In the genomic region with DNA sequence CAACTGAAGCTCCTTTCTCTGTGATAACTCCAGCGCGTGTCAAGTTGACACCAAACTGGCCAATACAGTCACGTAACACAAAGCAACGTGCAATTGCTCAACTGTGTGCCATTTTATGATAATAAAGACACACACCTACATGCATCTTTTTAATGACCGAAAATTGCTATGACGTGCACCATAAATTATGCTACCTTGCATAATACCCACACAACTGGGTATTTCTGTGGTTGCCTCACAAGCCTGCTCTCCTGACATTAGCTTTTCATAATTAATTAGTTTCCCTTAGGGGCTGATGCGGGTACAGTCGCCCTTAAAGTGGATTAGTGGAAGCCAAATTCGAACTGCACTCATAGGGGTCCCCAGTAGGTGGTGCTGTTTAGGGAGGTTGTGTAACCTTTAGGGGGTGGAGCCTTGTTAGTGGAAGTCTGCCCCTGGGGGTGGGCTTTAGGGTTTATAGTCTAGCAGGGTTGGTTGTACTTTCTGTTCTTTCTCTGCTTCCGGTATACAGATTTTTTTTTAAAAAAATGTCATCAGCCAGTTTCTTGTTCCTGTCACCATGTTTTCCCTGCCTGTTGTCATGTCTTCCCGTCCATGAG, we compare ENCODE assay signal across 12 mouse cellular contexts. TPM values are rescaled to one million over a fixed set of nuclear protein-coding genes. Genes with fewer than 3 reads are reported as not detected.
DNase-seq lines count a peak whose midpoint lies in the region; ATAC-seq and TF ChIP-seq lines count a peak whose summit lies in the region.
"Had no signal": no experiment of that assay in that cellular context is flagged by ENCODE, and none has a peak within 500 bp of the region (broad histone marks: within the 10 kb centered on the region; RNA-seq: fewer than 3 reads in every experiment).

No protein-coding gene starts in this region.

- no peak for TF ChIP-seq EP300 in liver, postnatal 0 days (IDR thresholded peaks at IDR 0.05; ENCODE audit: low read depth)

- H3K27me3 ChIP-seq in liver, postnatal 0 days (ENCODE audit: insufficient read depth, low read length): no peaks in the 10 kb centered on the region
- no peaks in the 10 kb centered on the region for H3K27me3 ChIP-seq in liver, embryonic 12.5 days (replicated peaks)
- H3K27me3 ChIP-seq: lung, embryonic 15.5 days; neural tube, embryonic 15.5 days had no signal

- no peak for DNase-seq in gastrocnemius, adult 2 months
- no peak for DNase-seq in gastrocnemius, adult 18-20 months (ENCODE audit: low spot score)
- DNase-seq in liver, postnatal 0 days: no peak
- DNase-seq in MN1 (ENCODE audit: low spot score): peak; percentile 11
- no peak for DNase-seq in natural killer cell, adult 2 months (ENCODE audit: low spot score in 2 of 2)
- DNase-seq in gastrocnemius, postnatal 4 days (ENCODE audit: low spot score in 2 of 2): no peak
- DNase-seq: adrenal gland, postnatal 25 days had no signal

- H3K36me3 ChIP-seq in liver, postnatal 0 days (replicated peaks; ENCODE audit: insufficient read depth, low read length): no peaks in the 10 kb centered on the region
- no peaks in the 10 kb centered on the region for H3K36me3 ChIP-seq in liver, embryonic 12.5 days
- H3K36me3 ChIP-seq: lung, embryonic 15.5 days; neural tube, embryonic 15.5 days had no signal

- H3K9ac ChIP-seq in liver, postnatal 0 days (replicated peaks): no peak overlapping the region
- H3K9ac ChIP-seq in liver, embryonic 12.5 days: no peak overlapping the region
- H3K9ac ChIP-seq: lung, embryonic 15.5 days; neural tube, embryonic 15.5 days had no signal

- no peak overlapping the region for H3K4me3 ChIP-seq in gastrocnemius, adult 2 months
- H3K4me3 ChIP-seq in liver, postnatal 0 days (ENCODE audit: low read depth, low read length): no peak overlapping the region
- no peak overlapping the region for H3K4me3 ChIP-seq in liver, embryonic 12.5 days
- H3K4me3 ChIP-seq: lung, embryonic 15.5 days; neural tube, embryonic 15.5 days had no signal

- H3K4me2 ChIP-seq in liver, postnatal 0 days (ENCODE audit: low read depth, low read length): no peak overlapping the region
- H3K4me2 ChIP-seq in liver, embryonic 12.5 days: no peak overlapping the region
- H3K4me2 ChIP-seq: lung, embryonic 15.5 days; neural tube, embryonic 15.5 days had no signal

- intact Hi-C loops in gastrocnemius, adult 2 months (cut with DNase I): no loop called here

- WGBS in liver, postnatal 0 days (ENCODE audit: insufficient replicate concordance): 62% methylated on average over 11 of the region's 11 CpGs
- WGBS in liver, embryonic 12.5 days (ENCODE audit: insufficient replicate concordance): 63% methylated on average over 11 of the region's 11 CpGs

- TF ChIP-seq CTCF in gastrocnemius, adult 2 months (IDR thresholded peaks at IDR 0.05): peak; percentile 39
- peak; percentile 30; the same call in 1 of the 2 replicates for TF ChIP-seq CTCF in liver, postnatal 0 days (IDR thresholded peaks at IDR 0.05; ENCODE audit: low read depth)

- no peak overlapping the region for H3K27ac ChIP-seq in gastrocnemius, adult 2 months
- no peak overlapping the region for H3K27ac ChIP-seq in liver, postnatal 0 days (ENCODE audit: low read depth)
- H3K27ac ChIP-seq in liver, embryonic 12.5 days: no peak overlapping the region
- H3K27ac ChIP-seq: lung, embryonic 15.5 days; neural tube, embryonic 15.5 days had no signal

- no peaks in the 10 kb centered on the region for H3K4me1 ChIP-seq in liver, postnatal 0 days (ENCODE audit: insufficient read depth)
- no peaks in the 10 kb centered on the region for H3K4me1 ChIP-seq in liver, embryonic 12.5 days
- H3K4me1 ChIP-seq: lung, embryonic 15.5 days had no signal

- no peaks in the 10 kb centered on the region for H3K9me3 ChIP-seq in liver, postnatal 0 days (ENCODE audit: low read length)
- no peaks in the 10 kb centered on the region for H3K9me3 ChIP-seq in liver, embryonic 12.5 days (replicated peaks)
- H3K9me3 ChIP-seq: lung, embryonic 15.5 days; neural tube, embryonic 15.5 days had no signal

- ATAC-seq in liver, postnatal 0 days: no peak
- ATAC-seq in liver, embryonic 12.5 days: no peak
- peak; percentile 48; the same call in 1 of the 2 replicates for ATAC-seq in granulocyte monocyte progenitor cell, adult 5-6 weeks (replicated peaks; ENCODE audit: poor library complexity, severe bottlenecking)

RNA-seq across cellular contexts. Expression of gene Piwil1, which starts 30.2 kb away (rescaled TPM):
- total RNA-seq in gastrocnemius, adult 2 months (2021): not detected
- under 1 TPM in 1 of 2 experiments, not detected in 1; 0.05 TPM for total RNA-seq in gastrocnemius, adult 18-20 months (2021)
- polyA plus RNA-seq in liver, postnatal 0 days (2015; fragmentation: Nextera tagmentation; extraction: Ambion mirVana): not detected in 2 replicates
- polyA plus RNA-seq in liver, embryonic 12.5 days (2016; fragmentation: Nextera tagmentation; extraction: Ambion mirVana): not detected in 2 replicates
- not detected in 2 replicates for total RNA-seq in granulocyte monocyte progenitor cell, adult 5-6 weeks (2014; fragmentation: Nextera tagmentation)
- not detected in 2 replicates for total RNA-seq in granulocyte monocyte progenitor cell, adult 5-6 weeks (2017)
- total RNA-seq in gastrocnemius, postnatal 4 days (2021): under 1 TPM; 0.05 to 0.12 TPM
- total RNA-seq: adrenal gland, postnatal 25 days; hematopoietic stem cell, adult 5-6 weeks had no signal
- polyA plus RNA-seq: lung, embryonic 15.5 days had no signal
